Mouse (Mus musculus): Measurements from ENCODE around the gene Slc30a2.

DNA sequence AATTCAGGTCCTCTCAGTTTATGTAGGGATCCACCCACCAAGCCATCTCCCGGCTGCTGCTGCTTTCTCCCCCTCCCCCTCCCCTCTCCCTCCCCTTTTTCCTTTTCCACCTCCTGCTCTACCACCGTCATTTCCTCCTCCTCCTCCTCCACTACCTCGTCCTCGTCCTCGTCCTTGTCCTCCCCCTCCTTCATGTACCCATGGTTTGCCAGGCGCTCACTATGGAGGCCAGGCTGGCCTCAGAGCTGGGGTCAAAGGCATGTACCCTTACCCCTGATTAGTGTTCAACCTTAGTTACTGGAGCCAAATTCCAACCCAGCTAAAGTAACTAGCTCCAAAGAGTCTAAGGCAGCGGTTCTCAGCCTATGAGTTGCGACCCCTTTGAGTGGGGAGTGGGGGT lies 14.8 kb upstream of the Slc30a2 start:
- no peak for TF ChIP-seq CTCF (IDR thresholded peaks at IDR 0.05; ENCODE audit: extremely low read depth, insufficient read depth, insufficient read length, insufficient replicate concordance)
- no peak for TF ChIP-seq POLR2A (IDR thresholded peaks at IDR 0.05; ENCODE audit: low read depth, low read length)
